Mouse (Mus musculus) neural tube, postnatal 0 days (tissue): Measurements from ENCODE around the gene Nup107. TPM values are rescaled to one million over a fixed set of nuclear protein-coding genes. Genes with fewer than 3 reads are reported as not detected.

Source experiments
- polyA plus RNA-seq: library from polyadenylated mRNA; unstranded; fragments of >200 nt; fragmentation: Nextera tagmentation; extraction: Ambion mirVana; gene quantifications from 2 replicates; pipeline ENCODE4 v1.2.1, GENCODE M21; 2015

The Nup107 gene
- polyA plus RNA-seq: 18.3 and 20.2 TPM in 2 replicates

GRCm38 (mm10) chr10:117792141-117793091 is at the start of gene Nup107:
TSS of gene Nup107 (minus strand) at chr10:117792705.

DNA sequence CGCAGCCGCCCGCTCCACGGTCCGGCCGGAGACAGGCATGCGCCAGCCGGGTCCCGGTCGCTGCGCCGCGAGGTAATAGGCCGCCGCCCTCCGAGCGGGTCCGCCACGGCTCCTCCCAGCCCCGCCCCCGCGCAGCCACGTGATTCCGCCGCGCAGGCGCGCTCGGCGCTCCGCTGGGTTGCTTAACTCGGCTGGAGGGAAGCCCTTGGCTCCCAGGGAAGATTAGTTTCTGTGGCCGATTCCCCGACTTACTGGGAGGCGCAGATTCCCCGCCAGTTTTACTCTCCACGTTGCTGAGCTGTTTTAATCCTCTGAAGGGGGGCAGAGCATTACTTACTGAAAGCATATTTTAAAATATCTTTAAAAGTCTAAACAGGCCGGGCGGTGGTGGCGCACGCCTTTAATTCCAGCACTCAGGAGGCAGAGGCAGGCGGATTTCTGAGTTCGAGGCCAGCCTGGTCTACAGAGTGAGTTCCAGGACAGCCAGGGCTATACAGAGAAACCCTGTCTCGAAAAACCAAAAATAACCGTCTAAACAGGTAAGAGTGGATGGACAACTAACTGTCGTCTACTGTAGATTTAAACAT is 46.1 kb downstream of the Nup107 start, which contains the start of gene Slc35e3:
Slc35e3 (minus strand) TSS at position 69 of the 587 bp plus-strand sequence.

DNA sequence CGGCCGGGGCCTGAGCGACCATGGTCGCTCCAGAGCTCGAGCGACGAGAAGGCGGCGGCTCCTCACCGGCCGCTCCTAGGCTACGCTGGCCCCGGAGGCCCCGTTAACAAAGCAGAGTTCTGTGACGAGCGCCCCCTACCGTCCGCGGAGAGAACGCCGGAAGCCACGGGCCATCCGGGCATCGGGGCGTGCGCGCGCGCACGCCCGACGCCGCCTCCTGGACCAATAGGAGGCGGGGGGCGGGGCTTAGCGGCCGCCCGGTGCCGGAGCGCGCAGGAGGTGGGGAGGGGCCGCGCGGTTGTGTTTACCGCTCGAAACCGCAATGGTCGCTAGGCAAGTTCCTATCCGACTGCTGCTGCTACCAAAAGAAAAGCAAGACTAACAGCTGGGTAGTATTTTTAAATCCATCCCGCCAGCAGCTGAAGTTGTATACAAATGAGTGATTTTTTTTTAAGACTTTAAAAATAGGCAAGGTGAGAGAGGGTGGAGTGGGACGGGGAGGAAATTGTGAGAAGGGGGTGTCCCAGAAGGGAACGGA is 81.8 kb downstream of the Nup107 start, which contains the start of gene Mdm2:
Mdm2 (minus strand) TSS at position 155 of the 538 bp plus-strand sequence.

Other genes with a start within 250 kb of the Nup107 start
- gene Cpm, start 163.2 kb downstream of the Nup107 start, polyA plus RNA-seq: 5.9 and 6.5 TPM in 2 replicates
- gene Mdm2, start 81.9 kb downstream of the Nup107 start, polyA plus RNA-seq: 31.3 and 32.8 TPM in 2 replicates
- gene Slc35e3, start 46.3 kb downstream of the Nup107 start, polyA plus RNA-seq: 24.2 and 26.0 TPM in 2 replicates
- gene Rap1b, start 53.3 kb upstream of the Nup107 start, polyA plus RNA-seq: 142 and 144 TPM in 2 replicates